Mouse (Mus musculus): ENCODE measurements around the gene Zbtb1.
"Not testable (repeated sequence)": the region's sequence is repeated elsewhere in the genome, so short reads cannot be mapped to it uniquely, and the experiment has no call there.

The Zbtb1 gene

DNA sequence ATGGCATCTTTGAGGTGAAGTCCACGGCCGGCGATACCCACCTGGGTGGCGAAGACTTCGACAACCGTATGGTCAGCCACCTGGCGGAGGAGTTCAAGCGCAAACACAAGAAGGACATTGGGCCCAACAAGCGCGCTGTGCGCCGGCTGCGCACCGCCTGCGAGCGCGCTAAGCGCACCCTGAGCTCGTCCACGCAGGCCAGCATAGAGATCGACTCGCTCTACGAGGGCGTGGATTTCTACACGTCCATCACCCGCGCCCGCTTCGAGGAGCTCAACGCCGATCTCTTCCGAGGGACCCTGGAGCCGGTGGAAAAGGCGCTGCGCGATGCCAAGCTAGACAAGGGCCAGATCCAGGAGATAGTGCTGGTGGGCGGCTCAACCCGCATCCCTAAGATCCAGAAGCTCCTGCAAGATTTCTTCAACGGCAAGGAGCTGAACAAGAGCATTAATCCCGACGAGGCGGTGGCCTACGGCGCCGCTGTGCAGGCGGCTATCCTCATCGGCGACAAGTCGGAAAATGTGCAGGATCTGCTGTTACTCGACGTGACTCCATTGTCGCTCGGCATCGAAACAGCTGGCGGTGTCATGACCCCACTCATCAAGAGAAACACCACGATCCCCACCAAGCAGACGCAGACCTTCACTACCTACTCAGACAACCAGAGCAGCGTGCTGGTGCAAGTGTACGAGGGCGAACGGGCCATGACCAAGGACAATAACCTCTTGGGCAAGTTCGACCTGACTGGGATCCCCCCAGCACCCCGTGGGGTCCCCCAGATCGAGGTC, 35.3 kb downstream of the Zbtb1 start:
- peak; percentile 20 to 58 for DNase-seq

DNA sequence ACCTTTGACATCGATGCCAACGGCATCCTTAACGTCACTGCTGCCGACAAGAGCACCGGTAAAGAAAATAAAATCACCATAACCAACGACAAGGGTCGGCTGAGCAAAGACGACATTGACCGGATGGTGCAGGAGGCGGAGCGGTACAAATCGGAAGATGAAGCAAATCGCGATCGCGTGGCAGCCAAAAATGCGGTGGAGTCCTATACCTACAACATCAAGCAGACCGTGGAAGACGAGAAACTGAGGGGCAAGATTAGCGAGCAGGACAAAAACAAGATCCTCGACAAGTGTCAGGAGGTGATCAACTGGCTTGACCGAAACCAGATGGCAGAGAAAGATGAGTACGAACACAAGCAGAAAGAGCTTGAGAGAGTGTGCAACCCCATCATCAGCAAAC, 35.9 kb downstream of the Zbtb1 start:
- DNase-seq = no peak

DNA sequence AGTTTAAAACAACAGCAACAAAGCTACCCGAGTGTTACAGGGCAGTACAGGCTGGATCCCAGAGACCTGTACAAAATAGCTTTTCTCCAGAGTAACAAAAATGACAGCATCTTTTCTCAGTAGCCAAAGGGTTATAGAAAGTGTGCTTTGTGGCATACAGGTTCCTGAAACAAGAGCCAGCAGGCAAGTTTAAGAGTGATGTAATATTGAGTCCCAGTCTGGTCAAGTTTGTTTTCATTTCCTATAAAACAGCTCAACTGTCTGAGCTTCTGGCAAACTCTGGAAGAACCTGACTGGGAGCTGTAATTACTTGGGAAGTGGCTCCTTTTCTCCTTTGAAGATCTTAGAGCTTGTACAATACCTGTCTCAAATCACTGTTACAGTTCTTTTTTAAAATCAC, 37.1 kb downstream of the Zbtb1 start:
- no peak for DNase-seq

DNA sequence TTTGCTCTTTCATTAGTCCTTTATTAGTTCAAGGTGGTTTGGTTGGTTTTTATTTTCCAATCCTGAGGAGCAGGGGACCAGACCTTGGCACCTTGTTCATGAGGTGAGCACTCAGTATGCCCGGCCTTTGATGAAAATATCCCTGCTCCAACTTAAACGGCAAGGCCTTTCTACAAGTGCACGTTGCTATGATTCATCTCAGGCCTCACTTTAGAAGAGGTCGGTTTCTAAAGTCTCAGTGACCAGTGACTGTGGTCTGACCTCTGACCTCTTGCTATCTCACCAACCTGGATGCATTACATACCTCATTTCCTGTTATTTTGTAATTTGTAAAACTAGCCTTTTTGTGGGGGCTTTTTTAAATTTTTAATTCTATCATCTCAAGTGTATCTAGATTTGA, 39.1 kb downstream of the Zbtb1 start:
- DNase-seq = no peak

DNA sequence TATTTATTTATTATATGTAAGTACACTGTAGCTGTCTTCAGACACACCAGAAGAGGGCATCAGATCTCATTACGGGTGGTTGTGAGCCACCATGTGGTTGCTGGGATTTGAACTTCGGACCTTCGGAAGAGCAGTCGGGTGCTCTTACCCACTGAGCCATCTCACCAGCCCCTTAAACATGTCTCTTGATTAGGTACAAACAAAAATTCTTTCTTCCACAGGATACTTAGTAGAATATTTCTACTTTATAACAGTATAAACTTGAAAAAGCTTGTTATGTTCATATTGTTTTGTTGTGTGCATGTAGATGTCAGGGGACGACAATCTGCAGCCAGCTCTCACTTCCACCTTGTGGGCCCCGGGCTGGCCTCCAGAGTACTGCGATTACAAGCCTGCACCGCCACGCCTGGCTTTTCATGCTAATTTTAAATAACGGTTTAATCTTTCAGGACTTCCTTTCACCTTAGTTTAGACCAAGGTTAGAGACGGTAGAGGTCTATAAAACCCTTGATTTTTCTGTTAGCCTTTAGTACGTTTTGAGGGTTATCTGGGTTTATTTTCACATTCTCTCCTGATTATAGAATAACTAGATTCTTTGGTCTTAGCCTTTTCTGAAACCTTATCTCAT, 45.4 kb downstream of the Zbtb1 start:
- DNase-seq = no peak

DNA sequence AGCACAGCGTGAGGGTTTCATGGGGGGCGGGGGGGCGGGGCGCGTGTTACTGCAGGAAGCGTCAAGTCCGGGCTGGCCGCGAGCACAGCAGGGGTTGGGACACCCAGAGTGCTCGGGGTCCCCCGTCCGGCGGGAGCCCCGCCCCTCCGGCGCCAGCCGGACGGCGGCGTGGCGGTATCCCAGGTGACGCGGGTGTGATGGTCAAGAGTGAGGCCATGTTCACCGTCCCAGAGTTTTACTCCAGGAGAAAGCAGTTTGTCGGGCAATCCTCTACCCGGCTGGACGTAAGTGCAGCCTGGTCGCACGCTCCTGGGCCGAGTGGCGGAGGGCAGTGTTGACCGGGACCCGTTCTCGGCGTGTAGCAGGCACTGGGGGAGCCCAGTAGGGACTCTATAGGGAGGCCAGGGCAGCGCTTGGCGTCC, 47.4 kb downstream of the Zbtb1 start, which contains the start of gene Ppp1r36:
Gene Ppp1r36 (plus strand): TSS at position 106 of the 422 bp plus-strand sequence.
- peak; percentile 14 to 77 for DNase-seq

DNA sequence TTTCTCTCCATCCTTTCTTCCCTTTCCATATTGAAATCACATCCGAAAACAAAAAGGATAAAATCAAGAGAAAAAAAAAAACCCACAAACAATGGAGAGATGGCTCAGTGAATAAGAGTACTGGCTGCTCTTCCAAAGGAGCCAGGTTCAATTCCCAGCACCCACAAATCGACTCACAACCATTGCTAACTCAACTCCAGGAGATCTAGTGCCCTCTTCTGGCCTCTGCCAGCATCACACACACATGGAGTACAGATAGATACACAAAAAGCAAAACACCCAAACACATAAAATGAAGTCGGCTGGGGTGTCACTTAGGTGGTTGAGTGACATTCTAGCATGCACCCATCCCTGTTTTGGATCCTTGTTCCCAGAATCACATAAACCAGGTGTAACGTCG, 48.3 kb downstream of the Zbtb1 start:
- DNase-seq = no peak

DNA sequence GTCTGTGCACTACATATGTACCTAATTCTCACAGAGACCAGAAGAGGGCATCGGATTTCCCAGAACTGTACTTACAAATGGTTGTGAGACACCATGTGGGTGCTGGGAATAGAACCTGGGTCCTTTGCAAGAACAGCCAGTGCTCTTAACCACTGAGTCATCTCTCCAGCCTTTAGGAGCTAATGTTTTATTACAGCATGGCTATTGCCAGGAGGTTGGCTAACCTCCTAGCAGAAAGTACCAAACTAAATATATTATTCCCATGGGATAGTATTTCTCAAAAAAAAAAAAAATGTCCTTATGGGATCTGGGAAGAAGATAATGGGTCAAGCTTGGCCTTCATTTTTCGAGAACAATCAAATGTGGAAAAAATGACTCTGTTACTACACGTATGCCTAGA, 55.2 kb downstream of the Zbtb1 start:
- DNase-seq = no peak

DNA sequence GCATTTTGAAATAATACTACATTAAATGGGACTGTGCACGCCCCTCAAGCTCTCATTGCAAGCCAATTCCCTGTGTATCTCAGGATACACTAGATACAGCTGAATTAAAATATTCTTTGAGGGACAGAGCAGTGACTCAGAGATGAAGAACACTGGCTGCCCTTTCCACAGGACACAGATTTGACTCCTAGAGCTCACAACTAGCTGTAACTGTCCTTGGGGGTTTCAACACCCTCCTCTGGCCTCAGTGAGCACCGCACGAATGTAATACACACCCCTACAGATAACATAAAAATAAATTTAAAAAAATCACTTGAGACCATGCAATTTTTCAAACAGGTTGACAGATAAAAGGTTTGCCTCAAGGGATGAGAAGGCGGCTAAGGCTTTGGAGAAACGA, 57.5 kb downstream of the Zbtb1 start:
- no peak for DNase-seq

DNA sequence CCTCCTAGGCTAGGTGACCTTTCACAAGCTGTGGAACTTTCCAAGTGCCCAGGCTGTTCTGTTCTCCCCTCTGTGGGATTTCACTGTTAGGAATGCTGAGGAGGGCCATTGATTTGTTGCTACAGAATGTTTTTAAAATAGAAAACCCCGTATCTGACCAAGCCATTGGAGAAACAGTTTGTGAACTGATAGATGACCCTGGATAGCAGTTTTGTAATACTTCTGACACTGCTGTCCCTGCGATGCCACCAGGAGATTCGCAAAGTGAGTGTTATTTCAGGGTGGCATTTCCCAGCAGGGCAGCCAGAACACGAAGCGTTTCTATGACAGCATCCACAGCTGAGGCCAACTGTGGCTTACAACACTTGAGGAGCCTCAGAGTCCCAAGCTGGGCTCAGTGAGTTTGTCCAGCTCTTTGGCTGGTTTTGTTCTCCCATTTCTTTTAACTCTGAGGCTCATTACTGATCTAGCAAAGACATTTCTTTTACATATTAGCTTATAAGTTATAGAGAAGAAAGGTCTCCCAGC, 60.9 kb downstream of the Zbtb1 start:
- DNase-seq = no peak

DNA sequence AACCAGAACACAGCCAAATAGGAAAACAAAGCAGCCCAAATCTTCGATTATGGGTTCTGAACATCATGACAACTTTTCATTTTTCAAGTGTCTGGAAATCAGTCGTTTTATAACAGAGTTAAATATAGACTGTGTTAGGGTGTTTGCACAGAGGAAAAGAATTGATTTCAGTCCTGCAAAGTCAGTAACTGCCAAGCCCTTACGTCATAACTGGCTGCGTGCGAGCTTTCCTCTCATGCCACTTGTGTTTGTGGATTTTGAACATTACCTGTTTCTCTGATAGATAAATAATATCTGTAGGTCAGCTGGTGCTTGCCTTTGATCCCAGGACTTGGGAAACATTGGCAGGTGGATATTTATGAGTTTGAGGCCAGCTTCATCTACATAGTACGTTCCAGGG, 61.4 kb downstream of the Zbtb1 start:
- no peak for DNase-seq

DNA sequence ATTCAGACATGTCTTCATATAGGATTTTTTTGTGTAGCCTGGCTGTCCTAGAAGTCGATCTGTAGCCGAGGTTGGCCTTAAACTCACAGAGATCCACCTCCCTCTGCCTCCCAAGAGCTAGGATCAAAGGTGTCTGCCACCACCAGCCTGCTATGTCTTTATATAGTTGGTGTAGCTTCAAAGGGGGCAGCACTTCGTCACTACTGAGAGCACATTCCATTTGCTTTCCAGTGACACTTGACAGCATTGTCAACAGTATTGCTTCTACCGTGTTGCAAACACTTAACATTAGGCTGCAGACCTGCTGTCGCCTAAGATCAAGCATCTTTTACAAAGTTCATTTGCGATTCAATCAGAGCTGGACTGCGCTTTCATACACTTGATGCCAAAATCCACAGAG, 64.0 kb downstream of the Zbtb1 start:
- DNase-seq = no peak

DNA sequence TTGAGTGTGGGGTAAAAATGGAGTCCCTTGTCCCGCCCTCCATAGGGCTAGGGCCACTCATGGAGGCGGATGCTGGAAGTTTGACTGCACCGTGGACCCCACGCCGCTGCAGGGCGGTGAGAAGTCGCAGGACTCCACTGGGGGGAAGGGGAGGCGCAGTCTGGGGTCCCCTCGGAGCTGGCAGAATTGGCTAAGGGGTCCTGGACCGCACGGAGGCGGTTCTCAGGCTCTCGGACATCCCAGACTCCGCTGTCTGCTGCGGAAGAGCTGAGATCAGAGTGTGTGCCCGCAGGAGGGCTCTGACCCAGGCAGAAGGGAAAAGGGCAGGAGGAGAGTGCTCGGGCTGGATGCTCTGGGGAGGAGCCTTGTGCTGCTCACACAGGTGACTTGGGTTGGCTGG, 65.0 kb downstream of the Zbtb1 start:
- peak in 1 of 2 experiments; percentile 40 for DNase-seq

DNA sequence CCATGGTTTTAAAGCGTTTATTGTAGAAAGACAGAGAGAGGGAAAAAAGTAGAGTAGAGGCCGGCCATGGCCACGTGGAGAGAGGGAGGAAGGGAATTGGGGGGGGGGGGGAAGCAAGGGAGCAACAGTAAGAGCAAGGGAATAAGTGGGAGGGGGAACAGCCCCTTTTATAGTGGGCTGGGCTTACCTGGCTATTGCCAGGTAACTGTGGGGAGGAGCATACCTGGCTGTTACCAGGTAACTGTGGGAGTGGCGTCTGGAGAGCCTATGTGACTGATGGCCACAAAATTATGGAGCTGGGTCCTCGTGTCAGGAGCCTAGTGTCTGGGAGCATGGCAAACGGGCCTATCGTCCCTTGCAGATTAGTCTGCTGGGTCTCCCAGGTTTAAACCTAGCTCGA, 65.5 kb downstream of the Zbtb1 start:
- no peak for DNase-seq

DNA sequence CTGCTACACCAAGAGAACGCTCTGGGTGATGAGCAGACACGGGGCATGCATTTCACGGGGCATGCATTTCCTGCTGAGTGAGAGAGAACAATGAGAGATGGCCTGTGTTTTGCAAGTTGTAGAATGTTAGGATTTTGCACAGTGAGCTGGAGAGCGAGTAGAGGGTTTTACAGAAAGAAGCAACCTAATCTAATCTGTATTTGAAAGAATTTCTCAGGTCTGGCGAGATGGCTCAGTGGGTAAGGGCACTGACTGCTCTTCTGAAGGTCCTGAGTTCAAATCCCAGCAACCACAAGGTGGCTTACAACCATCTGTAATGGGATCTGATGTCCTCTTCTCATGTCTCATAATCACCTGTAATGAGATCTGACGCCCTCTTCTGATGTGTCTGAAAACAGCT, 73.4 kb downstream of the Zbtb1 start:
- not testable (repeated sequence) for DNase-seq

DNA sequence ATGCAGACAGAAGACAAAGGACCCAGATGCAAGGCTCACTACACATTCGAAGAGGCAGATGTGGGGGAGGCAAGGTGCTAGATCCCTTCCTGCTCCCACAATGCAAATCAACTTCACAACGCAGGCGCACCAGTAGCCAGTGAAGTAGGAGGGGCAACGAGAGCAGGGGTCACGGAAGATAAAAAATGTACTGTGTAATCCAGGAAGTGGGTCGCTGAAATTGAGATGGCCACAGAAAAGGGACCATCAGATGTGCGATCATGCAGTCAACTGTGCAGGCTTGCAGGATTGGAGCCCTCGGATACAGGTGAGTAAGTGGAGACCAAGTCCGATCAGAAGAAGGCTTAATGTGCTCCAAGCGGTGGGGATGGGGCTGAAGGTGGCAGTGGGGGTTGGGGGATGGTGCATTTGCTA, 74.3 kb downstream of the Zbtb1 start:
- peak; percentile 8 to 48 for DNase-seq

DNA sequence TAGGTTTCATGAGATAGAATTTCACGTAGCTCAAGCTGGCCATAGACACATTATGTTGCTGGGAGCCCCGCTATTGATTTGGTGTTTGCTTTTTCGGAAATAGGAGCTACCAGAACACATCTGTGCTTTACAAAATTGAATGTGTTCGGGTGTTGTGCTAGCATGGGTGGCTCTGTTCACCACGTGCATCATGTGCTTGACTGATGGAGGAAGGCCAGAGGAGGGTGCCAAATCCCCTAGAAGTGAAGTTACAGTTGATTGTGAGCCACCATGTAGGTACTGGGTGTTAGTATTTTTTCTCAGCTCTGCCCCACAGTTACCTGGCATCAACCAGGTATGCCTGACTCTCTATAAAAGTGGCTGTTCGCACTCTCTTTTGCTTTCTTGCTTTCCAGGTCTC, 74.8 kb downstream of the Zbtb1 start:
- DNase-seq = no peak

DNA sequence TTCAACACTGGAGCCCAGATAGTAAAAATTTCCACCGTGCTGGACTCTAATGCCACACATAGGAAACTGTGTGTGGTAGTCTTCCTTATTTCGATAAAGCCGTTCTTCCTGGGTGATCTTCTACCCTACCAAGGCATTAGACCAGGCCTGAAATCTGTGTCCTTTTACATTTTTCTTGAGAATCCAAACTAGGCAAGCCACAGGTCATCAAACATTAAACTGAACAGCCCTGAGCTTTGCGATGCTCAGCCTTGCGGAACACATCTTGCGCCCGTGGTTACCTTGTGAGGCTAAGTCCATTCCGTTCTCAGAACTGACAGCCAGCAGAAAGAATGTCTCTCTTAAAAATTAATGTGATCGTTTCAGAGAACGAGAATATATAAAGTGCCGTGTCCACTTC, 76.1 kb downstream of the Zbtb1 start:
- DNase-seq = peak; percentile 71 to 86

Measured in kidney, postnatal 25 days (tissue).